Mouse (Mus musculus): ENCODE measurements around the gene Rnf11. TPM values are rescaled to one million over a fixed set of nuclear protein-coding genes. Genes with fewer than 3 reads are reported as not detected.

Gene Rnf11
- polyA plus RNA-seq, 1 experiment, result 32.8 TPM

DNA sequence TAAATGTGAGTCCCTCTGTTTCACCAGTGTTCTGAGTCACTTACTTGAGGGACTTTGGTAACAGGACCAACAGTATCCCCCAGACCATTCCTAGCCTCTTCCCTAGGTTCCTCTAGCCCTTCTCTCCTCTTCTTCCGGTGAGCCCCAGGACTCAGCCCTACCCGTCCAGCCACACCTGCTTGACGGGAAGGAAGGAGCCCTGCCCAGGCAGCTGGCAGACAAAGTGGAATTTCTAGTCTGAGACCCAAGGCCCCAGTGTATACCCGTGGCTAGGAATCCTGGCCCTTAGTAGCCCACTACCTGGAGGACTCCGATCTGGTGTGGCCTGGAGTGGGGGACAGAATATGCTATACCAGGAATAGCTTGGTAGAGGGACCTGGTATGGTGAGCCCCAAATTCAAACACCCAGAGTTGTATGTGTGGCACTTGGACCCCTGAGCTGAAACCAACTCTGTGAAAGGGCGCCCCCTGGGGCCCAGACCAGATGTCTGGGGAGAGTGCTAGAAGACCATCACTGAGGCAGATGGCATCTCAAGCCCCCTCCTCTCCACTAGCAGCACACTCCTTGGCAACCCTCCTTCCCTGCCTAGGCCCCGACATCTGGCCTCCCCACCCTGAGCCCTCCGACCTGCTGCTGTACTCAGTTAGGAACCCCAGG is 64.3 kb downstream of the Rnf11 start:
- Histone ChIP-seq H3K27ac (ENCODE audit: control insufficient read depth, insufficient read depth, low read depth, low read length, poor library complexity) (no peak overlapping the region), H3K4me1 (ENCODE audit: control insufficient read depth, insufficient read depth, low read length) (no peaks in the 10 kb centered on the region), H3K4me3 (replicated peaks; ENCODE audit: control insufficient read depth, low read depth, low read length) (no peak overlapping the region)
- no peak for TF ChIP-seq POLR2A (IDR thresholded peaks at IDR 0.05; ENCODE audit: borderline replicate concordance, control insufficient read depth, low read depth, low read length)
- TF ChIP-seq CTCF (IDR thresholded peaks at IDR 0.05; ENCODE audit: control insufficient read depth, insufficient read depth, low read length), result peak; percentile 44; the same call in 1 of the 2 replicates
- WGBS, result 76% methylated on average over 8 of the region's 8 CpGs

- WGBS, result 84% methylated on average over 4 of the region's 4 CpGs
- Histone ChIP-seq H3K4me3 (replicated peaks; ENCODE audit: control insufficient read depth, low read depth, low read length) (no peak overlapping the region), H3K4me1 (ENCODE audit: control insufficient read depth, insufficient read depth, low read length) (no peaks in the 10 kb centered on the region), H3K27ac (ENCODE audit: control insufficient read depth, insufficient read depth, low read depth, low read length, poor library complexity) (no peak overlapping the region)
- TF ChIP-seq POLR2A (IDR thresholded peaks at IDR 0.05; ENCODE audit: borderline replicate concordance, control insufficient read depth, low read depth, low read length) (no peak), CTCF (IDR thresholded peaks at IDR 0.05; ENCODE audit: control insufficient read depth, insufficient read depth, low read length) (no peak)
Measured at GRCm38 (mm10) chr4:109419563-109419962, 65.0 kb downstream of the Rnf11 start.

GRCm38 (mm10) chr4:109419017-109419416 is 65.5 kb downstream of the Rnf11 start:
- no peak overlapping the region for H3K4me3 ChIP-seq (replicated peaks; ENCODE audit: control insufficient read depth, low read depth, low read length)
- H3K4me1 ChIP-seq (ENCODE audit: control insufficient read depth, insufficient read depth, low read length), result no peaks in the 10 kb centered on the region
- WGBS, result 2% methylated on average over 3 of the region's 3 CpGs
- TF ChIP-seq POLR2A (IDR thresholded peaks at IDR 0.05; ENCODE audit: borderline replicate concordance, control insufficient read depth, low read depth, low read length) (no peak), CTCF (IDR thresholded peaks at IDR 0.05; ENCODE audit: control insufficient read depth, insufficient read depth, low read length) (no peak)
- no peak overlapping the region for H3K27ac ChIP-seq (ENCODE audit: control insufficient read depth, insufficient read depth, low read depth, low read length, poor library complexity)

GRCm38 (mm10) chr4:109417998-109418397 is 66.5 kb downstream of the Rnf11 start:
- no peak for TF ChIP-seq POLR2A (IDR thresholded peaks at IDR 0.05; ENCODE audit: borderline replicate concordance, control insufficient read depth, low read depth, low read length)
- no peak for TF ChIP-seq CTCF (IDR thresholded peaks at IDR 0.05; ENCODE audit: control insufficient read depth, insufficient read depth, low read length)
- H3K27ac ChIP-seq (ENCODE audit: control insufficient read depth, insufficient read depth, low read depth, low read length, poor library complexity), result no peak overlapping the region
- 83% methylated on average over 1 of the region's 1 CpGs for WGBS
- no peak overlapping the region for H3K4me3 ChIP-seq (replicated peaks; ENCODE audit: control insufficient read depth, low read depth, low read length)
- H3K4me1 ChIP-seq (ENCODE audit: control insufficient read depth, insufficient read depth, low read length), result no peaks in the 10 kb centered on the region

- 72% methylated on average over 5 of the region's 5 CpGs for WGBS
- no peak overlapping the region for H3K4me3 ChIP-seq (replicated peaks; ENCODE audit: control insufficient read depth, low read depth, low read length)
- H3K27ac ChIP-seq (ENCODE audit: control insufficient read depth, insufficient read depth, low read depth, low read length, poor library complexity), result no peak overlapping the region
- TF ChIP-seq POLR2A (IDR thresholded peaks at IDR 0.05; ENCODE audit: borderline replicate concordance, control insufficient read depth, low read depth, low read length) (no peak), CTCF (IDR thresholded peaks at IDR 0.05; ENCODE audit: control insufficient read depth, insufficient read depth, low read length) (no peak)
- H3K4me1 ChIP-seq (ENCODE audit: control insufficient read depth, insufficient read depth, low read length), result peaks cover 1% of the 10 kb centered on the region; the same call in 1 of the 2 replicates
Measured at GRCm38 (mm10) chr4:109412233-109412632, 72.3 kb downstream of the Rnf11 start.

GRCm38 (mm10) chr4:109411377-109411967 is 73.1 kb downstream of the Rnf11 start:
- 61% methylated on average over 6 of the region's 6 CpGs for WGBS
- Histone ChIP-seq H3K27ac (ENCODE audit: control insufficient read depth, insufficient read depth, low read depth, low read length, poor library complexity) (peak overlapping the region; percentile 48), H3K4me1 (ENCODE audit: control insufficient read depth, insufficient read depth, low read length) (peaks cover 1% of the 10 kb centered on the region; the same call in 1 of the 2 replicates), H3K4me3 (replicated peaks; ENCODE audit: control insufficient read depth, low read depth, low read length) (no peak overlapping the region)
- TF ChIP-seq POLR2A (IDR thresholded peaks at IDR 0.05; ENCODE audit: borderline replicate concordance, control insufficient read depth, low read depth, low read length) (no peak), CTCF (IDR thresholded peaks at IDR 0.05; ENCODE audit: control insufficient read depth, insufficient read depth, low read length) (no peak)

DNA sequence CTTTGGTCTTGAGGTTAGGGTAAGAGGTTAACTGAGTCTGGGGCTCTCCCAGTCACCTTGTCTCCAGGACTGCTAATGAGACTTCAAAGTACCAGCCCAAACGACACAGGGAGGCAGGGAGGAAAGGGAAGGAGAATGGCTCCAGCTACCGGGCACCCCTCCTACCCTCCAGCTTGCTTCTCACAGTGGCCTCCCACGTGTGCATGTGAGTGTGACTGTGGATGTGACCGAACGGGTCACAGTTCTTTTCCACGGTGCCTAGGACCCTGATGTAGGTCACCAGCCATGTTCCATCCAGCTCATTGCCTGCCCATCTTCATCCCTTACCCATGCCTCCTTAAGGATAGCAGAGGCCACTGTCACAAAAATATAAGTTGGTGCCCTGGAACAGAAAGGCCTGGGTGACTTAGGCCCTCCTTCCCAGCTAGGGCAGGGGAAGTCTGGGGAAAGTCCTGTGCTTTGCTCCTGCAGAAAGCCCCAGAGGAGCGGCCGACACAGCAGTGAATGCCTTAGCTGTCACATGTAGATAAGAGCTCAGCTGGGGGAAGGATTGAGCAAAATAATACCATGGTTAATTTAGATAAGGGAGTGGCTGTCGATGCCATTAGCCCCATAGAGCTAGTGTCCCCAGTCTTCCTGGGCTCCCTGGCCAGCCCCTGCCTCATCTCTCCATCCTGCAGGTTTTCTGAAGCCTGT is 73.7 kb downstream of the Rnf11 start:
- Histone ChIP-seq H3K4me1 (ENCODE audit: control insufficient read depth, insufficient read depth, low read length) (peaks cover 1% of the 10 kb centered on the region; the same call in 1 of the 2 replicates), H3K4me3 (replicated peaks; ENCODE audit: control insufficient read depth, low read depth, low read length) (no peak overlapping the region), H3K27ac (ENCODE audit: control insufficient read depth, insufficient read depth, low read depth, low read length, poor library complexity) (peak overlapping the region; percentile 48)
- TF ChIP-seq CTCF (IDR thresholded peaks at IDR 0.05; ENCODE audit: control insufficient read depth, insufficient read depth, low read length) (no peak), POLR2A (IDR thresholded peaks at IDR 0.05; ENCODE audit: borderline replicate concordance, control insufficient read depth, low read depth, low read length) (no peak)
- 62% methylated on average over 9 of the region's 9 CpGs for WGBS
